Mouse (Mus musculus): Measurements from ENCODE around the gene Zfp213. TPM values are rescaled to one million over a fixed set of nuclear protein-coding genes. Genes with fewer than 3 reads are reported as not detected.
"Not testable (repeated sequence)": the region's sequence is repeated elsewhere in the genome, so short reads cannot be mapped to it uniquely, and the experiment has no call there.

Gene Zfp213
- total RNA-seq, 2 experiments from 2014 or later = 2.2 to 2.6 TPM

DNA sequence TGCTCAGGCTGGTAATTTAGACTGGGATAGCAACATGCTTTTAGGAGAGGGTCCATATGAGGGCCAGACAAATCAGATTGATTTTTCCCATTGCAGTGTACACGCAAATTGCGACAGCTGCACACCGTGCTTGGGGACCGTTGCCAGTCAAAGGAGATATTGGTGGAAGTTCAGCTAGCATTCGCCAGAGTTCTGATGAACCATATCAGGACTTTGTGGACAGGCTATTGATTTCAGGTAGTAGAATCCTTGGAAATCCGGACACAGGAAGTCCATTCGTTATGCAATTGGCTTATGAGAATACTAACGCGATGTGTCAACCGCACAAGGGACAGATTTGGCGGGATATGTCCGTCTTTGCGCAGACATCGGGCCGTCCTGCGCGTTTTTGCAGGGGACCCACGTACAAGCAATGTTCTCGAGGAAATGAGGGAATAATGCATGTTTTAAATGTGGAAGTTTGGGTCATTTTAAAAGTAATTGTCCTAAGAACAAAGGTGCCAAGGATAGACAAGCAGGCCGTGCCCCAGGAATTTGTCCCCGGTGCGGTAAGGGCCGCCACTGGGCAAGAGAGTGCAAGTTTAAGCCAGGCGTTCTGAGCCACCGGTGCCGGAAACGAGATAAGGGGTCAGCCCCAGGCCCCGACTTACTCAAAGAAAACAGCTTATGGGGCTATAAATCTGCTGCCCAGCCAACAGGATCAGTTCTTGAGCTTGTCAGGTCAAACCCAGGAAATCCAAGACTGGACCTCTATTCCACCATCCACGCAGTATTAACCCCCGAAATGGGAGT, 40.9 kb downstream of the Zfp213 start:
- DNase-seq; intact Hi-C loops (cut with DNase I; ENCODE audit: low total_unique reads): not testable (repeated sequence)

DNA sequence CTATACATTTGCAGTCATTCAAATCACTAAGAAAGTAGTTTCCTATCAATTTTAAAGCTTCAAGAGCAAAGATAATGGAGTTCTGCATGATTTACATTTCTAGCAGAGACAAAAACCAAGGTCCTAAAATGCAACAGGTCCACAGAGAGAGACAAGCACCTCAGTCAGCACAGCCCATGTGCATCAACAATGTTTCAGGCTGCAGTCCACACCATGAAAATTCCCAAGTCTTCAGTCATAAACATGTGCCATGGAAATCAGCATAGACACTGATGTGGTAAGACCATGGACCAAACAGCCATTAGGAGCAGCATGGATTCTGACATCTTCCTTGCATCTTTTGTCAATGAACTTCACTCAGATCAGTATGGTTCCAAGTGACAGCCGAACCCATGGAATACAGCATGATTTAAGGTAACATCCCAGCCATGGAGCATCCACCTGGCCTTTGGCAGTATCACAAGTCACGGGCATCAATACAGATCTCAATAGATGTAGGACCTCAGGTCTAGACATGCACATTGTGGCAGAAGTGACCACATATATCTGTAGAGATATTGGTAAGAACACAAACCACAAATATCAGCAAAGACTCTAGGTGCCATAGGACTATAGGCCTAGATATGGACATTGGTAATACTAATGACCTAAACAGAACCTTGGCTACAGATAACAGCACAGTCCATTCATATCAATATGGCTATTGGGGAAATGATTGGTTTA, 45.2 kb downstream of the Zfp213 start:
- intact Hi-C loops (cut with DNase I; ENCODE audit: low total_unique reads) = no loop called here
- DNase-seq = no peak

Other genes starting within 250 kb of the Zfp213 start
- gene Vmn2r115, start 220.5 kb downstream of the Zfp213 start, total RNA-seq (2021) = not detected
- not detected for gene Vmn2r116, start 179.6 kb downstream of the Zfp213 start, total RNA-seq (2021)
- not detected for gene Vmn2r117, start 84.5 kb downstream of the Zfp213 start, total RNA-seq (2021)
- gene Zfp13, start 35.2 kb upstream of the Zfp213 start, total RNA-seq (2021) = 1 to 10 TPM; 4.9 TPM
- gene Zscan10, start 36.6 kb upstream of the Zfp213 start, total RNA-seq (2021) = not detected
- under 1 TPM; 0.20 to 0.27 TPM for gene Mmp25, start 81.0 kb upstream of the Zfp213 start, total RNA-seq (2021)
- not detected for gene Bicdl2, start 96.3 kb upstream of the Zfp213 start, total RNA-seq (2021)
- 100 to 1,000 TPM; 223 to 235 TPM for gene Hcfc1r1, start 109.4 kb upstream of the Zfp213 start, total RNA-seq (2021)
- 10 to 100 TPM; 15.8 to 19.1 TPM for gene Thoc6, start 109.6 kb upstream of the Zfp213 start, total RNA-seq (2021)
- gene Tnfrsf12a, start 113.2 kb upstream of the Zfp213 start, total RNA-seq (2021) = 10 to 100 TPM; 18.7 to 57.3 TPM
- gene Cldn6, start 115.0 kb upstream of the Zfp213 start, total RNA-seq (2021) = not detected
- gene Cldn9, start 119.8 kb upstream of the Zfp213 start, total RNA-seq (2021) = under 1 TPM; 0.23 to 0.51 TPM
- gene 1520401A03Rik, start 158.5 kb upstream of the Zfp213 start, total RNA-seq (2021) = under 1 TPM in 1 of 2 experiments, not detected in 1; 0.09 TPM
- gene Pkmyt1, start 162.1 kb upstream of the Zfp213 start, total RNA-seq (2021) = 1 to 10 TPM; 2.1 to 2.3 TPM
- gene Paqr4, start 176.6 kb upstream of the Zfp213 start, total RNA-seq (2021) = 1 to 10 TPM; 5.7 to 9.1 TPM
- gene Kremen2, start 181.6 kb upstream of the Zfp213 start, total RNA-seq (2021) = not detected
- 10 to 100 TPM; 35.6 to 35.8 TPM for gene Flywch1, start 207.4 kb upstream of the Zfp213 start, total RNA-seq (2021)
- 1 to 10 TPM; 1.2 to 2.0 TPM for gene Flywch2, start 221.8 kb upstream of the Zfp213 start, total RNA-seq (2021)
- 100 to 1,000 TPM; 148 to 169 TPM for gene Srrm2, start 226.3 kb upstream of the Zfp213 start, total RNA-seq (2021)